Mouse (Mus musculus) gastrocnemius, adult 2 months (tissue): ENCODE measurements at regions not wholly inside any gene's neighbourhood (a gene's known extent, or its start where the extent isn't known, plus 50 kb on each side); places are given as distances from the start of the nearest gene placed in this dataset.

Experiments used
- DNase-seq: peaks from one replicate; pipeline ENCODE4 v3.0.0; 2022
- H3K27ac ChIP-seq: fragments of 200-600 bp; 2 replicates; pipeline ENCODE4 v1.8.1; 2022; ENCODE audit warnings: mild to moderate bottlenecking
- H3K4me3 ChIP-seq: fragments of 200-600 bp; 2 replicates; pipeline ENCODE4 v1.8.1; 2022; ENCODE audit warnings: mild to moderate bottlenecking, moderate library complexity
- CTCF ChIP-seq: fragments of 200-600 bp; IDR thresholded peaks from 2 replicates; pipeline ENCODE4 v1.8.1; 2022; ENCODE audit warnings: antibody characterized with exemption, mild to moderate bottlenecking, moderate library complexity
- intact Hi-C: fragments of 180-260 bp; cut with DNase I; formaldehyde crosslinking; loops from one replicate; pipeline ENCODE4 v1.15.1; 2025

DNA sequence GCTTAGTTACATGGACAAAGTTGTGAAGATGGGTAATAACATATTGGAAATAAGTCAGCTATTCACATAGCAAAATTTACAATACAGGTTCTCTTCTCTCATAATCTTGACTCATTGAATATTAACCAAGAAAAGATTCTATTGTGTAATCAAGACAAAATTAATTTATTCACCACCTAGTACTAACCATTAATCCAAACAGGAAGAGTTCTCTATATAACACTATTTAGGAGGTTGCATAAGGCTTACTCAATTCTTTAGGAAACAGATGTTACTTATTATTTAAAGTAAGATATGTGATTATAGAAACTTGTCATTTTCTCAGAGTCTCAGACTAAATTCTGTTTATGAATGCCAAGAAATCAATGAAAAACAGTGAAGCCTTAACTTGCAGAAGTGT is 600.4 kb upstream of the Tusc1 start:
- intact Hi-C loops = no loop called here
- Histone ChIP-seq H3K4me3 (no peak overlapping the region), H3K27ac (no peak overlapping the region)
- TF ChIP-seq CTCF = no peak
- DNase-seq = no peak

DNA sequence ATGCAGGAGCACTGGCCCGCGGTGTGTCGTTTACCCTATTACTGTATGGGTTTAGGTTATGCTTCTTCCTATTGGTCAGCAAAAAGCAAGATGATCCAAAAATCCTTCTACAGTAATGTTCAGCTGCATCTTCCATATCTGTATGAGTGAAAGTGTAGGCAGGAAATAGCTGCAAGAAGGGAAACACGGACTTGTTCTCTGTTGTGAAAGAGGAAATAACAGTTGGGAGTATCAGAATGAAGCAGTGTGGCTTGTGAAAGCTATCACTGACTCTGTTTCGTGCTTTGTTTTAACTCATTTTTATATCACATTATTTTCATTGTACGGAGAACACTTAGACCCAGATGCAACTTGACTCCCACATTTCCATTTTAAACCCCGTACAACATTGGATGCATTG is 591.8 kb upstream of the Tusc1 start:
- Histone ChIP-seq H3K4me3 (no peak overlapping the region), H3K27ac (no peak overlapping the region)
- no peak for TF ChIP-seq CTCF
- no peak for DNase-seq
- intact Hi-C loops = no loop called here

DNA sequence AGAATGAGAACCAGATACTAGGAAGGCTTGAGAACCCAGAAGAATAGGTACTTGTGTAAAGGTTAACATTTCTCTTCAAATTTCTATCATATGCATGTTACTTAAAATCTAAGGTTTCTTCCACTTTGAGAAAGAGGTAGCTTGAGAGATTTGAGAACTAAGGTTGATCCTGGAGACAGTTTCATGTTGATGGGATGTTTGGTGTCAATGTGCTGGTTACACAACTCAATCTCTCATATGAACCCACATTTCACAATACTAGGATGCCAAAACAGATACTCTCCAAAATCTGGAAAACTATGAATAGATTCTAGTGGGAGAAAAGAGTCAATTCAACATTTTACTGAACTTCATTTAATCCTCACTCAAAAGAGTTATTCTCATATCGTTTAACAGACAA is 589.1 kb upstream of the Tusc1 start:
- Histone ChIP-seq H3K4me3 (no peak overlapping the region), H3K27ac (no peak overlapping the region)
- no peak for TF ChIP-seq CTCF
- intact Hi-C loops = no loop called here
- DNase-seq = no peak

DNA sequence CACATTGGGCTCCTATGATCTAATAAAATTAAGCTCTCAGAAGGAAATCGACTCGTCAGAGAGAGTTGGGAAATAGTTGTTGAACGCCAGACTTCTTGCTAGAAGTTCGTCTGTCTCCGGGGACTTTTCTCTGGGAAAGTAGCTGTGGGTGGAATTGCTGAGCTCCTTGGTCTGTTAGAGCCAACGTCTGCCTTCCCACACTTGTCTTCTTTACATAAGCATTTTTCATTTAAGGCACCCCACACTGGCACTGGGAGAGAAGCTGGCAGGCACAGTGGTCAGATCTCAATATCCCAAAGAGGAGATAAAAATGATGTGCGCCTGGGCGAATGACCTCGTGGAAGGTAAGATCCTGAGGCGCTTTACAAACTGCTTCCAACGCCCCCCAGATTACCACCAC is 551.3 kb upstream of the Tusc1 start:
- no peak overlapping the region for H3K4me3 ChIP-seq
- intact Hi-C loops = no loop called here
- DNase-seq = no peak
- no peak for TF ChIP-seq CTCF
- no peak overlapping the region for H3K27ac ChIP-seq

DNA sequence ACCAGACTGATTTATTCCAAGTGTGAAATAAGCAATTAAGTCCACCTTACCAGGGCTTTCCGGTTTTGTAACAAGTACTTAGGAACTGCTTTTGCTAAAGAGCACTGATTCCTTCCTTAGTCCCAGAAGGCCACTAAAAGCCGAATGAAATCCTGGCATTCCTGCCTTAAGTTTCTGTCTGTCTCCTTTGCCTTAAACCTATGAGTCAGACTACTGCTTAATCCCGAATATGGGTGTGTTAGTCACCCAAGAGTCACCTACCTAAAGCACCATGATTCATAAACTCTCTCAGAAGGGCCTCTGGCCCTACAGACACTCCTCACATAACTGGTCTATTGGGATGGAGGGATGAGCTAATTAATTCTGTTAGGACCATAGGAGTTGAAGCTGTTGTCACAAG is 546.0 kb upstream of the Tusc1 start:
- TF ChIP-seq CTCF = no peak
- no peak for DNase-seq
- Histone ChIP-seq H3K27ac (no peak overlapping the region), H3K4me3 (no peak overlapping the region)
- intact Hi-C loops = no loop called here

DNA sequence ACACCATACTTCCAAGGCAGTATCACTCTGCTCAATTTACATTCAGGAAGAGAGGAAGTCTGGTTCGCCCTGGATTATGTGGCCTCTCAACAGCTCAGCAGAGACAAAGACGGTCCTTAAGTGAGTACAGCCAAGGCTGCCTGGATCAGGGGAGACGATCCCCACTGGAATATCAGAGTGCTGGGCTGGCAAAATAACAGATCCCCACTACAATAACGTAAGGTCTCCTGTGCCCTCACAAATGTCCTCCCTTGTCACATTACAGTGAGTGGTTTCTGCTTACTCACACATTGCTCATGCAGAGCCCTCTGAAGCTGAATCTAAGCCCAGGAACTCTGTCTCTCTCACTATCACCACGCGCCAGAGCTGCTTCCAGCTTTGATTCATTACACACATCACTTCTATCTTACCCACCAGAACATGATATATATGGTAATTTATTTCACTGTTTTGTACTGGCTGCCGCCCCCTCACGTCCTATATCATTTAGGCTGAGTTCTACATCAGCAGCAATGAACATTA is 544.1 kb upstream of the Tusc1 start:
- intact Hi-C loops = no loop called here
- TF ChIP-seq CTCF = no peak
- H3K27ac ChIP-seq = no peak overlapping the region
- no peak for DNase-seq
- H3K4me3 ChIP-seq = no peak overlapping the region

DNA sequence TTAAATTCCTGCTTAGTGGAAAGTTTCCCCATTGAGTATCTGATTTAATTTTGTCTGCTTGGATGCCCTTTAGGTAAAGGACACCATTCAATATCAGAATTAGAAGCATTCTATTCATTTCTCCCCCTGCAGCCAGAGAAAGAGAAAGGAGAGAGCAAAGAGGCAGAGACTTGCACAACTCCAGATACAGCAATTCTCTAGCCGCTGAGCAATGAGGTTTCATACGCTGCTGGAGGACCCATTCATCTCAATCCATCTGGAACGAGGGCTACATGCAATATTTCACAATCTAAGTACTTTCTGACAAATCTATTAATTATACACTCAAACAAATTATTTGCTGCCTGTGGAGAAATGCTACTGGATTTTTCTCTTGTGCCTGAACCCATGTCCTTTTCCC is 538.0 kb upstream of the Tusc1 start:
- Histone ChIP-seq H3K4me3 (no peak overlapping the region), H3K27ac (no peak overlapping the region)
- no peak for DNase-seq
- no peak for TF ChIP-seq CTCF
- intact Hi-C loops = no loop called here

DNA sequence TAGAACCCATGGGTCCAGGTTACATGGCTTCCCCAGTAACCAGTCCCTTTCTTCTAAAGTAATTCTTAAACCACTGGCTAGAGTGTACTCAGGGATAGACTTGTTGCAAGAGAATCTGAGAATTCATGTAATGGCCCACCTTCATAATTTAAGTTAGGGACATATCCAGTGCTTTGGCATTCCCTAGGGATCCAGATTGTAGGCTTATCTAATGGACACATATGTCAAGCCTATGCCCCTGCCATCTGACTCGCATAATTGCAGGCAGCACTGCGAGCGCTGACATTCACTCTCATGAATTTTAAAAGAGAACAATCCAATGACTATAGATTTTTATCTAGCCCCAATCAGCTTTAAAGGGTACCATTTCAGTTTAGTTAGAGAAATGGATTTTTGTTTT is 518.1 kb upstream of the Tusc1 start:
- no peak for DNase-seq
- intact Hi-C loops = no loop called here
- TF ChIP-seq CTCF = no peak
- no peak overlapping the region for H3K27ac ChIP-seq
- no peak overlapping the region for H3K4me3 ChIP-seq

DNA sequence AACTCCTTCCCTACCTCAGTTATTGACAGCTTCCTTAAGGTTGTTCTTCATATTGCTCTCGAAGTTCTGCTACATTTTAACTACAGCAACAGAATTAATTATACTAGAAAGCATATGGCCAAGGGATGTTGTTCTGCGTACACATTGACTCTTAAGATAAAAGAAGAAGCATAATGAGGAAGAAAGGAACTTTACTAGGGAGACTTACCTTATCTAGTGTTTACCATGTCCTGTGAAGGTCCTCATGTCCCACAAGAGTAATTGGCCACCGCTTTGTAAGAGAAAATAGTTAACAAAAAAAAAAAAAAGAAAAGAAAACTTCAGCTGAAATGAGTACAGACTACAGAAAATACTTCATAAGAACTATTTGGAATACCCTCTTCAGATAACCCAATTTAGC is 513.9 kb upstream of the Tusc1 start:
- intact Hi-C loops = no loop called here
- no peak overlapping the region for H3K27ac ChIP-seq
- no peak for TF ChIP-seq CTCF
- H3K4me3 ChIP-seq = no peak overlapping the region
- no peak for DNase-seq

DNA sequence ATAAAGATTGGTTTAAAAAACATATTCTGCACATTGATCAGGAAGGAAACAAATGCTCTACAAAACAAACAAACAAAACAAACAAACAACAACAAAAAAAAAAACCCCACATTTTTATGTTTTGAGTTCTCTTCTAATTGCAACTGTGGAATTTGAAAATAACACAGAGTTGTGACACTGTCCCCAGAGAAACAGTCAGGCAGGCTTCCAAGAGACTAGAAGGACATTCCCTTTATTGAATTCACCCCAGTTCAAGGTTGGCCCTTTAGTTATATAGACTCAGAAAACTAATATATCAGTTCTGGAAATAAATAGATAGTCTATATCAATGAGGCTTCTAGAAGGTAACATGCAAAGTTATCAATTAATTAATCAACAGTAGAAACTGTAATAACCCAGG is 495.4 kb upstream of the Tusc1 start:
- DNase-seq = no peak
- Histone ChIP-seq H3K4me3 (no peak overlapping the region), H3K27ac (no peak overlapping the region)
- TF ChIP-seq CTCF = no peak
- intact Hi-C loops = no loop called here

DNA sequence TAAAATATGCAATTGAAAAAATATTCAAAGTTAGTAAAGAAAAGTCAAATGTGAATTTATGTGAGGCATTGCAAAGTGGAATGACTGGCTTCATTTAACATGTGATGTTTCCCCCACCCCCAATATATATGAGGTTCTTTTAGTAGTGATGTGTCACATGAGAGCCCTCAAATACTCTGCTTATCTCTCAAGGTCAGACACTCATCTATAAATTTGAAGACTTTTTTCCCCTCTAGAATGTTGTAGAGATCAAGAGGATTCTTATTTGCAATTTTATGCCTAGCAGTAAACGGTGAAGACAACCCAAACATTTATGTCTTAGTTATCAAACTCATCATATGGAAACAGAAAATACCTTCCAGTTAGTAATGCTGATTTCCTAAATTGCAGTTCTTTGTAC is 457.8 kb upstream of the Tusc1 start:
- intact Hi-C loops = no loop called here
- Histone ChIP-seq H3K4me3 (no peak overlapping the region), H3K27ac (no peak overlapping the region)
- no peak for TF ChIP-seq CTCF
- no peak for DNase-seq

DNA sequence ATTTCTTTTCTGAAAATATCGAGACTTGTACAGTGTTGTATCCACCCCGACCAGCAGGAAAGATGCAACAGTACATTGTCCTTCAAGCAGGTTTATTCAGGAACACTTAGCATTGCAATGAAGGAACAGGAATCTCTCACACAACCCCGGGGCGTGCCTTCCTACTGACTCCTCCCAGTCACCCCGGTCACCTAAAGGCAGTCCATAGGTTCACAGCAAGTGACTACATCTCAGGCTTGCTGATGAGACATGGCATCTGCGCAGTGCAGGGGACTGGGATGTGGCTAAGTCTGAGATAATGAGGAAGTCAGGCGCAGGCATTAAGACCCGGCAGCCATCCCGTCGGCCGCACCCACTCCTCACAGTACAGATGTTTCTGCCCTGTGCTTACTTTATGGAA is 454.8 kb upstream of the Tusc1 start:
- intact Hi-C loops = no loop called here
- no peak for DNase-seq
- H3K4me3 ChIP-seq = no peak overlapping the region
- TF ChIP-seq CTCF = no peak
- H3K27ac ChIP-seq = no peak overlapping the region

DNA sequence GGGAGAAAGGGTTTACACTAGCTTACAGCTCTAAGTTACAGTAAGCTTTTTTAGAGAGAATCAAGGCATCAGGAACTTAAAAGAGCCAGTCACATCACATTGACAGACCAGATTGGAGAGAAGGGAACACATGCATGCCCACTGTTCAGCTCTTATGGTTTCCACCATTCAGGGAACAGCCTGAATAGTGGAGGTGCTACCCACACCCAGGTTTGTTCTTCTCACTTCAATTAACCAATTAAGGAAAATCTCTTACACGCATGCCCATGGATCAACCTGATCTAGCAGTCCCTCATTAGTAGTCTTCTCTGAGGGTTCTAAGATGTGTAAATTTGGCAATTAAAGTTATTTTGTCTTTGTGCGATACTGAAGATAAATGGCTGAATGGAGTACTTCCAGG is 419.2 kb upstream of the Tusc1 start:
- Histone ChIP-seq H3K27ac (no peak overlapping the region), H3K4me3 (no peak overlapping the region)
- no peak for DNase-seq
- intact Hi-C loops = no loop called here
- TF ChIP-seq CTCF = no peak

DNA sequence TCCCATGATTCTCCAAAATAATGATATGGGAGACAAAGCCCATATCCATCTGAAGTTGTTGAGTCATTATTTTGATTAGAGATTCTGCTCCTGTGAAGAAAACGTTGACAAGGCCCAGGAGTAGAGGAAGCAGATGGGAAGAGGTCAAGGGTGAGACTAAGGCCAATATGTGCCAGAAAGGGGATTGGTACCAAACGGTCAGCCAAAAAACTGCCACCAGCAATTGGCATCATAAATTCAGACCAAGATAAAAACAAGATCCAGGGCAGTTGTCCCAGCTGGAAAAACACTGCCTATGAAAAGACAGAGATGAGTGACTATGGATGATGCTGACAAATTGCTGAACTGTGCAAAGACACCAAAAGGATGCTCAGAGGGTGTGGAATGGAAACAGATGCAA is 411.0 kb upstream of the Tusc1 start:
- Histone ChIP-seq H3K4me3 (no peak overlapping the region), H3K27ac (no peak overlapping the region)
- no peak for DNase-seq
- TF ChIP-seq CTCF = no peak
- intact Hi-C loops = no loop called here

DNA sequence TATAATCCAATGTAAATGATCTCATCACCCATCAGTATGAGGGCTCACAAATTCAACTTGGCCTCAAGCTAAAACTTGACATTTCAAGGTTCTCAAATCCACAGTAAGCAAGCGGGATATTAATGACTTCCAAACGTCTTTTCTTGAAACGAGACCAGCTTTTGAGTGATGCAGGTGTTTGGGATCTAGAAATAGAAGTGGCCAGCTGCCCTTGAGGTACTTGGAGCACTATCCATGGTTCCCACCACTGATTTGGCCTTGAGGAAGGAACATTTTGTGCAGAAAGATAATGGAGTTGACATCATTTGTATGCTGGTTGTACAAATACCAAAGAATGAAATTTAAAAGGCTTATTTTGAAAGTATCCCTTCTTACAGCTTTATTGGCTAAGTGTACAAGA is 378.4 kb upstream of the Tusc1 start:
- intact Hi-C loops = no loop called here
- no peak for DNase-seq
- no peak for TF ChIP-seq CTCF
- H3K27ac ChIP-seq = no peak overlapping the region
- no peak overlapping the region for H3K4me3 ChIP-seq
